Mouse (Mus musculus) heart, adult 2 months (tissue): ENCODE results near the gene Unc5b. TPM values are rescaled to one million over a fixed set of nuclear protein-coding genes. Genes with fewer than 3 reads are reported as not detected.
A peak's percentile ranks its signal among the peaks of the same experiment; 100 is the strongest.

Source experiments
- DNase-seq, 2 experiments: peaks; one replicate each; pipeline ENCODE4 v3.0.0; 2021
- H3K27ac ChIP-seq: fragments of 200-600 bp; 2 replicates; pipeline ENCODE4 v1.8.1; 2022
- H3K27me3 ChIP-seq: fragments of 200-500 bp; 2 replicates; pipeline ENCODE4 v1.6.1; 2012; ENCODE audit warnings: mild to moderate bottlenecking, low read length, inconsistent platforms, mixed read lengths; ENCODE audit not compliant: control insufficient read depth, insufficient read depth
- H3K36me3 ChIP-seq: fragments of 200-500 bp; 2 replicates; pipeline ENCODE4 v1.6.1; 2012; ENCODE audit warnings: low read length, inconsistent platforms; ENCODE audit not compliant: control insufficient read depth, insufficient read depth
- H3K4me1 ChIP-seq: fragments of 200-500 bp; 2 replicates; pipeline ENCODE4 v1.6.1; 2011; ENCODE audit warnings: low read length; ENCODE audit not compliant: control insufficient read depth, insufficient read depth
- H3K4me3 ChIP-seq: fragments of 200-600 bp; 2 replicates; pipeline ENCODE4 v1.8.1; 2022
- H3K79me2 ChIP-seq: fragments of 200-500 bp; replicated peaks from 2 replicates; pipeline ENCODE4 v1.6.1; 2012; ENCODE audit warnings: mild to moderate bottlenecking, inconsistent platforms, low read length, moderate library complexity, mixed read lengths; ENCODE audit not compliant: control insufficient read depth, insufficient read depth
- H3K9ac ChIP-seq: fragments of 200-500 bp; 2 replicates; pipeline ENCODE4 v1.6.1; 2012; ENCODE audit warnings: low read depth, mild to moderate bottlenecking, control low read depth, inconsistent platforms, low read length, mixed read lengths
- CTCF ChIP-seq: fragments of 200-600 bp; IDR thresholded peaks from 2 replicates; pipeline ENCODE4 v1.8.1; 2022; ENCODE audit warnings: antibody characterized with exemption, mild to moderate bottlenecking, moderate library complexity
- EP300 ChIP-seq: fragments of 200-500 bp; IDR thresholded peaks from 2 replicates; pipeline ENCODE4 v1.6.1; 2011; ENCODE audit warnings: low read depth, low read length, control low read depth; ENCODE audit not compliant: insufficient read depth
- POLR2A ChIP-seq: fragments of 200-500 bp; IDR thresholded peaks from 2 replicates; pipeline ENCODE4 v1.6.1; 2011; ENCODE audit warnings: mild to moderate bottlenecking, low read depth, low read length, control low read depth; ENCODE audit not compliant: insufficient read depth
- WGBS: fragments of 180-500 bp; shearing (Covaris S2); methylation state at CpG from one replicate; pipeline ENCODE4 v1.1.7; 2018; 5-methylcytosine and 5-hydroxymethylcytosine counted together
- intact Hi-C: fragments of 180-260 bp; cut with DNase I; formaldehyde crosslinking; loops from one replicate; pipeline ENCODE4 v1.15.1; 2025
- polyA plus RNA-seq: library from polyadenylated mRNA; depleted of rRNA; stranded (reverse); fragments of >200 nt; gene quantifications from 2 replicates; pipeline ENCODE4 v1.2.3, GENCODE M21; 2012
- total RNA-seq, 2 experiments: library from RNA; stranded (reverse); gene quantifications; 2 replicates each; pipeline ENCODE4 v1.2.3; 2021

Unc5b gene
- total and polyA plus RNA-seq, 3 experiments: 11.0 to 12.6 (median 12.2) TPM

GRCm38 (mm10) chr10:60829071-60829470 is 2.3 kb downstream of the Unc5b start:
- H3K4me3 ChIP-seq: peak overlapping the region; percentile 9; the same call in 1 of the 2 replicates
- no peaks in the 10 kb centered on the region for H3K36me3 ChIP-seq
- H3K9ac ChIP-seq: no peak overlapping the region
- 0 out of 2 replicates have a peak, but pooled peaks cover 2% of the 10 kb centered on the region for H3K79me2 ChIP-seq
- no peak for DNase-seq
- H3K27me3 ChIP-seq: no peaks in the 10 kb centered on the region
- intact Hi-C loops: no loop called here
- no peak for TF ChIP-seq POLR2A
- TF ChIP-seq CTCF: no peak
- no peak for TF ChIP-seq EP300
- H3K27ac ChIP-seq: no peak overlapping the region; the same call in 1 of the 2 replicates
- H3K4me1 ChIP-seq: peaks cover 12% of the 10 kb centered on the region
- WGBS: 72% methylated on average over 6 of the region's 6 CpGs

- H3K79me2 ChIP-seq: 0 out of 2 replicates have a peak, but pooled peaks cover 2% of the 10 kb centered on the region
- H3K36me3 ChIP-seq: no peaks in the 10 kb centered on the region
- no peak overlapping the region for H3K4me3 ChIP-seq
- TF ChIP-seq POLR2A: no peak
- TF ChIP-seq CTCF: no peak
- no peak for TF ChIP-seq EP300
- intact Hi-C loops: no loop called here
- peaks cover 15% of the 10 kb centered on the region for H3K4me1 ChIP-seq
- no peak for DNase-seq
- H3K9ac ChIP-seq: no peak overlapping the region; the same call in 1 of the 2 replicates
- H3K27me3 ChIP-seq: no peaks in the 10 kb centered on the region
- 64% methylated on average over 17 of the region's 17 CpGs for WGBS
- no peak overlapping the region; the same call in 1 of the 2 replicates for H3K27ac ChIP-seq
These were observed 3.3 kb downstream of the Unc5b start for GRCm38 (mm10) chr10:60827901-60828670.

GRCm38 (mm10) chr10:60827266-60827665 is 4.1 kb downstream of the Unc5b start:
- DNase-seq: no peak
- 0 out of 2 replicates have a peak, but pooled peaks cover 2% of the 10 kb centered on the region for H3K79me2 ChIP-seq
- H3K36me3 ChIP-seq: no peaks in the 10 kb centered on the region
- H3K4me1 ChIP-seq: peaks cover 15% of the 10 kb centered on the region
- WGBS: 30% methylated on average over 5 of the region's 5 CpGs
- no peaks in the 10 kb centered on the region for H3K27me3 ChIP-seq
- intact Hi-C loops: no loop called here
- H3K9ac ChIP-seq: peak overlapping the region; percentile 19
- no peak overlapping the region for H3K27ac ChIP-seq
- no peak; the same call in none of the 2 replicates for TF ChIP-seq CTCF
- TF ChIP-seq POLR2A: no peak
- no peak for TF ChIP-seq EP300
- peak overlapping the region; percentile 39; the same call in 1 of the 2 replicates for H3K4me3 ChIP-seq

- Histone ChIP-seq H3K4me1 (peaks cover 18% of the 10 kb centered on the region), H3K27me3 (no peaks in the 10 kb centered on the region), H3K27ac (no peak overlapping the region), H3K9ac (peak overlapping the region; percentile 63), H3K4me3 (peak overlapping the region; percentile 39), H3K36me3 (no peaks in the 10 kb centered on the region), H3K79me2 (0 out of 2 replicates have a peak, but pooled peaks cover 2% of the 10 kb centered on the region)
- intact Hi-C loops: no loop called here
- TF ChIP-seq EP300: no peak
- TF ChIP-seq CTCF: peak; percentile 62
- WGBS: 12% methylated on average over 34 of the region's 34 CpGs
- DNase-seq: peak; percentile 47 to 69
These were observed 4.7 kb downstream of the Unc5b start for GRCm38 (mm10) chr10:60826461-60827237.

GRCm38 (mm10) chr10:60825955-60826354 is 5.4 kb downstream of the Unc5b start:
- no peak for DNase-seq
- intact Hi-C loops: no loop called here
- no peak overlapping the region for H3K4me3 ChIP-seq
- H3K27me3 ChIP-seq: no peaks in the 10 kb centered on the region
- H3K9ac ChIP-seq: no peak overlapping the region; the same call in 1 of the 2 replicates
- no peaks in the 10 kb centered on the region for H3K36me3 ChIP-seq
- 0 out of 2 replicates have a peak, but pooled peaks cover 2% of the 10 kb centered on the region for H3K79me2 ChIP-seq
- TF ChIP-seq EP300 (no peak), POLR2A (no peak), CTCF (no peak)
- H3K27ac ChIP-seq: no peak overlapping the region
- peaks cover 18% of the 10 kb centered on the region for H3K4me1 ChIP-seq
- WGBS: 76% methylated on average over 6 of the region's 6 CpGs
